Mouse (Mus musculus) hindbrain, postnatal 0 days (tissue): ENCODE data around the gene Tgm1. TPM values are rescaled to one million over a fixed set of nuclear protein-coding genes. Genes with fewer than 3 reads are reported as not detected.
"Not testable (repeated sequence)": the region's sequence is repeated elsewhere in the genome, so short reads cannot be mapped to it uniquely, and the experiment has no call there.

Experiments used
- ATAC-seq: fragments of 200-750 bp; cut with Nextera tagmentation; 2 replicates; pipeline ENCODE4 v1.8.0; 2017; ENCODE audit warnings: mild to moderate bottlenecking, moderate TSS enrichment, moderate library complexity
- DNase-seq: peaks from one replicate; pipeline ENCODE4 v3.0.0-alpha.2; 2015; ENCODE audit warnings: low spot score
- H3K27ac ChIP-seq: fragments of 300-500 bp; sonication (generic); 2 replicates; pipeline ENCODE4 v1.5.1; 2014; ENCODE audit warnings: mild to moderate bottlenecking
- H3K27me3 ChIP-seq: fragments of 300-500 bp; sonication (generic); 2 replicates; pipeline ENCODE4 v1.6.1; 2014; ENCODE audit warnings: low read length, mixed read lengths; ENCODE audit not compliant: insufficient read depth
- H3K36me3 ChIP-seq: fragments of 300-500 bp; sonication (generic); 2 replicates; pipeline ENCODE4 v1.6.1; 2014; ENCODE audit warnings: low read length, mixed read lengths; ENCODE audit not compliant: insufficient read depth
- H3K4me1 ChIP-seq: fragments of 300-500 bp; sonication (generic); 2 replicates; pipeline ENCODE4 v1.6.1; 2014; ENCODE audit warnings: antibody characterized with exemption, low read length, mixed read lengths; ENCODE audit not compliant: insufficient read depth
- H3K4me2 ChIP-seq: fragments of 300-500 bp; sonication (generic); 2 replicates; pipeline ENCODE4 v1.6.1; 2014; ENCODE audit warnings: low read depth, mild to moderate bottlenecking, low read length, moderate library complexity, mixed read lengths
- H3K4me3 ChIP-seq: fragments of 300-500 bp; sonication (generic); 2 replicates; pipeline ENCODE4 v1.5.1; 2014; ENCODE audit warnings: low read length
- H3K9ac ChIP-seq: fragments of 300-500 bp; sonication (generic); replicated peaks from 2 replicates; pipeline ENCODE4 v1.6.1; 2014; ENCODE audit warnings: mild to moderate bottlenecking, low read length, moderate library complexity, mixed read lengths
- H3K9me3 ChIP-seq: fragments of 300-500 bp; sonication (generic); 2 replicates; pipeline ENCODE4 v1.6.1; 2016; ENCODE audit warnings: low read length, mixed read lengths
- CTCF ChIP-seq: IDR thresholded peaks from 2 replicates; pipeline ENCODE4 v1.5.1; 2016; ENCODE audit warnings: antibody characterized with exemption, control low read depth, low read depth
- WGBS: fragments of 180-500 bp; shearing (Covaris S2); extraction: QIAGEN DNeasy Blood & Tissue Kit; methylation state at CpG from one replicate; pipeline ENCODE4 v1.1.7; 2014; 5-methylcytosine and 5-hydroxymethylcytosine counted together
- polyA plus RNA-seq: library from polyadenylated mRNA; unstranded; fragments of >200 nt; fragmentation: Nextera tagmentation; extraction: Ambion mirVana; gene quantifications from 2 replicates; pipeline ENCODE4 v1.2.1, GENCODE M21; 2015
- total RNA-seq: library from RNA; depleted of rRNA; stranded (reverse); fragments of >200 nt; gene quantifications from 2 replicates; pipeline ENCODE4 v1.2.3, GENCODE M21; 2014; rRNA removed

Gene Tgm1
- total RNA-seq: 0.10 and 0.11 TPM in 2 replicates
- 0.06 and 0.16 TPM in 2 replicates for polyA plus RNA-seq

DNA sequence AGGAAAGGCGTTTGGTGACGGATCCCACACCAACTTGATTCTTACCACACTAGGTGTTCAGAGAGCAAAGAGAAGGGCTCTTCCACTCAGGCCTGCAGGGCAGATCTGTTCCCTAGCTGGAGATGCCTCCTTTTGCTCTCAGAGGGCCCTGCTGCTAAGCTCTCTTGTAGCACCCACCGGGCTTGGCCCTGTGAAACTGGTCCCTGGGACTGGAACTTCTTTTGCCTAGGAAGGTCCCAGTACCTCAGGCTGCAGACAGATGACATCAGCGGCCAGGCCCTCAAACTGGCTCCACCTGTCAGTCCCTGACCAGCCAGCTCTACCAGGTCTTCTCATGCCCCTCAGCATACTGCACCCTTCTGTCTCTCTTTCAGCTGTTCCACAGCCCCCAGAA, at the start of gene Tgm1:
Gene Tgm1 (minus strand): TSS at position 198 of the 394 bp plus-strand sequence.
- DNase-seq: no peak
- no peak within 1 kb of the TSS for H3K9ac ChIP-seq
- H3K27me3 ChIP-seq: 0 out of 2 replicates have a peak, but pooled peaks cover 5% of the 10 kb centered on the region
- H3K27ac ChIP-seq: no peak within 1 kb of the TSS
- TF ChIP-seq CTCF: no peak
- H3K36me3 ChIP-seq: 0 out of 2 replicates have a peak, but pooled peaks cover 3% of the 10 kb centered on the region
- ATAC-seq: no peak
- no peak within 1 kb of the TSS for H3K4me2 ChIP-seq
- H3K9me3 ChIP-seq: no peaks in the 10 kb centered on the region
- no peaks in the 10 kb centered on the region; the same call in 1 of the 2 replicates for H3K4me1 ChIP-seq
- H3K4me3 ChIP-seq: no peak within 1 kb of the TSS
- 34% methylated on average over 4 of the region's 4 CpGs for WGBS

DNA sequence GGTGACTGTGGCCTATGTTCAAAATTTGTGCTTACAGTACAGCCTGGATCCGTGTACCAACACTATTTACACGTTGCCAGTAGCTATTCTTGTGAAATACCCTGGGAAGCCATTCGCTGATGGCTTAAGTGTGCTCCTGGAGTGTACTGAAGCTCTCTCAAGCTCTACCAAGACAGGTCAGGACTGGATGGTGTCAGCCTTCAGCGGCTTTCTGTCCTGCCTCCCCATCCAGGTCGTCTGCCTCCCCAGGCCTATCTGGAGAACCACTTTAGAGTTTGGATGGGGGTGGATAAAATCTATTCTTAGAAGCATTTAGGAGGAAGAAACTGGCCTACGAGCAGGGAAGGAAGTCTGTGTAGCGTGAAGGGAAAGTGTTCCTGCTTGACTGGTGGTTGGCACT, 49.4 kb upstream of the Tgm1 start:
- Histone ChIP-seq H3K9me3 (no peaks in the 10 kb centered on the region), H3K27ac (no peak overlapping the region), H3K4me1 (peaks cover 10% of the 10 kb centered on the region; the same call in 1 of the 2 replicates), H3K4me2 (peak overlapping the region; percentile 86; the same call in 1 of the 2 replicates), H3K4me3 (no peak overlapping the region), H3K36me3 (no peaks in the 10 kb centered on the region), H3K27me3 (peaks cover 6% of the 10 kb centered on the region), H3K9ac (no peak overlapping the region)
- 64% methylated on average over 7 of the region's 7 CpGs for WGBS
- ATAC-seq (no peak), DNase-seq (no peak)
- no peak for TF ChIP-seq CTCF

DNA sequence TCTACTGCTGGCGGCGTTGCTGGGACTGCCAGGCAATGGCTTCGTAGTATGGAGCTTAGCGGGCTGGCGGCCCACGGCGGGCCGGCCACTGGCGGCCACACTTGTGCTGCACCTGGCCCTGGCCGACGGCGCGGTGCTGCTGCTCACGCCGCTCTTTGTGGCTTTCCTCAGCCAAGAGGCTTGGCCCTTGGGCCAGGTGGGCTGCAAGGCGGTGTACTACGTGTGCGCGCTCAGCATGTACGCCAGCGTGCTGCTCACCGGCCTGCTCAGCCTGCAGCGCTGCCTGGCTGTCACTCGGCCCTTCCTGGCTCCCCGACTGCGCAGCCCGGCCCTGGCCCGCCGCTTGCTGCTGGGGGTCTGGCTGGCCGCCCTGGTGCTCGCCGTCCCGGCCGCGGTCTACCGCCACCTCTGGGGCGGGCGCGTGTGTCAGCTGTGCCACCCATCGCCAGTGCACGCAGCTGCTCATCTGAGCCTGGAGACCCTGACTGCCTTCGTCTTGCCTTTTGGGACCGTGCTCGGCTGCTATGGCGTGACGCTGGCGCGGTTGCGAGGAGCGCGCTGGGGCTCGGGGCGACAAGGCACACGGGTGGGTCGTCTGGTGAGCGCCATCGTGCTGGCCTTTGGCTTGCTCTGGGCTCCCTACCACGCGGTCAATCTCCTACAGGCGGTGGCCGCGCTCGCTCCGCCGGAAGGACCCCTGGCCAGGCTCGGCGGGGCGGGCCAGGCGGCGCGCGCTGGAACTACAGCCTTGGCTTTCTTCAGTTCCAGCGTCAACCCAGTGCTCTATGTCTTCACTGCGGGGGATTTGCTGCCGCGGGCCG, 48.5 kb upstream of the Tgm1 start:
- Histone ChIP-seq H3K36me3 (no peaks in the 10 kb centered on the region), H3K27me3 (peaks cover 6% of the 10 kb centered on the region), H3K27ac (peak overlapping the region; percentile 65), H3K4me3 (peak overlapping the region; percentile 47), H3K4me1 (peaks cover 7% of the 10 kb centered on the region; the same call in 1 of the 2 replicates), H3K9me3 (no peaks in the 10 kb centered on the region), H3K9ac (peak overlapping the region; percentile 65), H3K4me2 (peak overlapping the region; percentile 86)
- WGBS: 1% methylated on average over 74 of the region's 77 CpGs
- TF ChIP-seq CTCF: peak; percentile 16; the same call in 1 of the 2 replicates
- DNase-seq (peak; percentile 66), ATAC-seq (peak; percentile 75)

DNA sequence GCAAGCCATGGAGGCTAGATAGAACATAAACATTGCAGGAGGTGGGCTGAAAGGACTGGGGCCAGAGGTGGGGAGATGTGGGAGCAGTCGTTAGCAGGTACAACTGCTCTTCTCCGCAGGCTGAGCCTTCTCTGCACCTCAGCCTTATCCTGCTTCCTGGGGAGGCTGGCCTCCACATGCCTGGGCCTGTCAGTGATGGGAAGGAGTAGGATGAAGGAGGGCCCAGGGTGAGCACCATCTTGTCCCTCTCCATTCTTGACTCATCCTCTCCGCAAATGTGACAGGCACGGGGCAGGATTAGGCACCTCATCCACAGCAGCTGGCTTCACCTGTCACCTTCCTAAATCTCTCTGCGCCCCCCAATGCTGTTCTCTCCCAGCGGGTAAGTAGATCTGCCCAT, 47.4 kb upstream of the Tgm1 start, which contains the start of gene Ltb4r2:
Gene Ltb4r2 (plus strand): TSS at position 266 of the 400 bp plus-strand sequence.
- ATAC-seq (no peak), DNase-seq (no peak)
- H3K36me3 ChIP-seq: no peaks in the 10 kb centered on the region
- peak within 1 kb of the TSS; percentile 65 for H3K27ac ChIP-seq
- peak within 1 kb of the TSS; percentile 47 for H3K4me3 ChIP-seq
- peak within 1 kb of the TSS; percentile 86 for H3K4me2 ChIP-seq
- H3K27me3 ChIP-seq: peaks cover 6% of the 10 kb centered on the region
- no peak for TF ChIP-seq CTCF
- no peaks in the 10 kb centered on the region for H3K9me3 ChIP-seq
- H3K9ac ChIP-seq: peak within 1 kb of the TSS; percentile 65
- 82% methylated on average over 6 of the region's 6 CpGs for WGBS
- peaks cover 7% of the 10 kb centered on the region; the same call in 1 of the 2 replicates for H3K4me1 ChIP-seq

DNA sequence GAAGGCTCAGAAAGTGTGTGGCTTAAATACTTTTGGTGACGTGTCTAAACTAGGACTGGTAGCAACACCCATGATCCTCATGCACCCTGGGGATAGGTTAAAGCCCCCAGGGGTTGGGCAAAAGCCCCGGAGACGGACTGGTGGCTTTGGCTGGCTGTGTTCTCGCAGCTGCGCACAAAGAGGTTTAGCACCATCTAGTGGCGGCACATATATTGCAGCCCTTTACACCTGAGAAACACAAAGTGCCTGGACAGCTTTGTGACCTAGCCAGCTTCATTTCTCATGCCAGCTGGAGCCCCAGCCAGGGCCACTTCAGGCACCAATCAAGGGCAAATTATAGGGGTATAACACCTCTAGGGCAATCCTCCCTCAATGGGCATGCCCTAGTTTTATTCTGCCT, 46.4 kb upstream of the Tgm1 start:
- H3K9me3 ChIP-seq, H3K9ac ChIP-seq, H3K36me3 ChIP-seq, H3K27ac ChIP-seq, H3K27me3 ChIP-seq, H3K4me1 ChIP-seq, H3K4me3 ChIP-seq: not testable (repeated sequence)
- peak; percentile 86 for DNase-seq
- WGBS: 6% methylated on average over 6 of the region's 6 CpGs
- H3K4me2 ChIP-seq: peak overlapping the region; percentile 37
- peak; percentile 84 for TF ChIP-seq CTCF
- ATAC-seq: peak; percentile 6; the same call in 1 of the 2 replicates

DNA sequence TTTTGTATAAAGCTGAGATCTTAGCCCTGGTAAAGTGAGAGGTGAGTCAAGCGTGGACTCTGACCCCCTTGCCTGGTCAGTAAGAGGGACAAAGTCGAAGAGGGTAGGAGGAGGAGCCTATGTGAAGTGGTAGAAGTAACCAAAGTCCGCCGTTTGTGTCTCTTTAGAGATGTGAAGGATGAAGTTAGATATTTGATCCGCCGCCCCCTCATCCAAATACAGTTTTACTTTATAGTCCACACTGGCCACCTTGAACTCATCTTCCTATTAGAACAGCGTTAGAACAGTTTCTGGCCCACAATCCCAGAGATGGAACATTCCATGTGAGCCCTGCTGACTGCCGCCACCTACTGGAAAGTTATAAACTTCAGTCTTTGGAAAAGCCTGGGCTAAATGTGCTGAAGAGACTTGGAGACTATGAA, 44.6 kb upstream of the Tgm1 start, which contains the start of gene Cideb:
Gene Cideb (minus strand): TSS at position 96 of the 422 bp plus-strand sequence.
- H3K27me3 ChIP-seq: no peaks in the 10 kb centered on the region; the same call in 1 of the 2 replicates
- peak; percentile 81 for DNase-seq
- TF ChIP-seq CTCF: peak; percentile 80
- H3K4me2 ChIP-seq: peak within 1 kb of the TSS; percentile 42
- no peaks in the 10 kb centered on the region for H3K9me3 ChIP-seq
- ATAC-seq: no peak
- WGBS: 23% methylated on average over 8 of the region's 8 CpGs
- peaks cover 7% of the 10 kb centered on the region; the same call in 1 of the 2 replicates for H3K4me1 ChIP-seq
- peaks cover 21% of the 10 kb centered on the region for H3K36me3 ChIP-seq
- no peak within 1 kb of the TSS for H3K4me3 ChIP-seq
- H3K9ac ChIP-seq: no peak within 1 kb of the TSS
- no peak within 1 kb of the TSS for H3K27ac ChIP-seq
